Mouse (Mus musculus) c-Kit-positive CD71-positive TER-119-negative erythroid progenitor cells, embryonic 14.5 days (primary cell): ENCODE results near the gene Olfr313.

ENCODE experiments used
- DNase-seq: peaks from one replicate; pipeline ENCODE4 v3.0.0-alpha.2; 2013; ENCODE audit warnings: low read depth

Olfr313 gene

GRCm38 (mm10) chr11:58849731-58850130 is 34.9 kb downstream of the Olfr313 start:
- DNase-seq, result no peak

GRCm38 (mm10) chr11:58860744-58861143 is 45.9 kb downstream of the Olfr313 start:
- DNase-seq, result no peak

GRCm38 (mm10) chr11:58867039-58867953 is 52.5 kb downstream of the Olfr313 start, which contains the start of gene 2810021J22Rik:
TSS of gene 2810021J22Rik (plus strand) at chr11:58867216.
- peak; percentile 79 for DNase-seq

GRCm38 (mm10) chr11:58867954-58868330 is 53.1 kb downstream of the Olfr313 start:
- DNase-seq, result no peak
